ENCODE assay signal across 8 mouse cellular contexts in the genomic region with DNA sequence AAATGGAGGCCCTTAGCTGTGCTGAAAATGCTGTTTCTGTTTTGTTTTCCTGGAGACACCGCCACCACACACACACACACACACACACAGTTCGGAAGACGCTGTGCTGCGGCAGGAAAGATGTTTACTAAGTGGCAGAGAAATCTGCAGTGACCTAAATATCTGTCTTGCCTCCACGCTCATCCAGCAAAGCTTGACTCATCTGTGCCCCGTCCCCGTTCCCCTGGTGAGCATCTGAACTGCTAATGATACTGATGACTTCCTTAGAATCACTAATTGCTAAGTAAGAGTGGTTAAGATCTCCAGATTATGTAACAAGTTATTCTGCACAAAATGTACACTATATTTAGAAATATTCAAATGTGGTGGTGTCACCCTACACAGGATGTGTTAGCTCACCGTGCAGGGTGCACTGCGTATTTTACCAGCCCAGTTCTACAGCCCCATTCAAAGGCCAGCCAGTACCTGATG. TPM values are rescaled to one million over a fixed set of nuclear protein-coding genes. Genes with fewer than 3 reads are reported as not detected.
DNase-seq lines count a peak whose midpoint lies in the region; ATAC-seq and TF ChIP-seq lines count a peak whose summit lies in the region.

No protein-coding gene starts in this region.

- H3K4me1 ChIP-seq in embryonic fibroblast, embryonic 13.5 days (ENCODE audit: control insufficient read depth, insufficient read depth, low read length) = peaks cover 16% of the 10 kb centered on the region
- peaks cover 32% of the 10 kb centered on the region for H3K4me1 ChIP-seq in intestine, embryonic 15.5 days (replicated peaks)

- H3K9ac ChIP-seq in intestine, embryonic 15.5 days = no peak overlapping the region

- 35% methylated on average over 9 of the region's 9 CpGs for WGBS in intestine, embryonic 15.5 days

- TF ChIP-seq CTCF in embryonic fibroblast, embryonic 13.5 days (IDR thresholded peaks at IDR 0.05; ENCODE audit: borderline replicate concordance, insufficient read depth, low read length) = no peak

- peak overlapping the region; percentile 88 for H3K4me2 ChIP-seq in intestine, embryonic 15.5 days (replicated peaks)

- peak; percentile 14; the same call in 1 of the 2 replicates for TF ChIP-seq POLR2A in embryonic fibroblast, embryonic 13.5 days (IDR thresholded peaks at IDR 0.05; ENCODE audit: low read depth, low read length)

- H3K36me3 ChIP-seq in intestine, embryonic 15.5 days = no peaks in the 10 kb centered on the region

- peak overlapping the region; percentile 92 for H3K27ac ChIP-seq in embryonic fibroblast, embryonic 13.5 days (ENCODE audit: insufficient read depth, low read length)
- H3K27ac ChIP-seq in intestine, embryonic 15.5 days = peak overlapping the region; percentile 96

- ATAC-seq in intestine, embryonic 15.5 days = no peak
- ATAC-seq in monocyte, adult 5-6 weeks (replicated peaks; ENCODE audit: insufficient number of reproducible peaks, low FRiP score, low TSS enrichment, poor library complexity, severe bottlenecking) = peak; percentile 38

- peak; percentile 20 to 34 for DNase-seq in cerebellum, postnatal 36 days
- no peak for DNase-seq in cerebellum, adult 11-12 months
- DNase-seq in CD4-positive, CD25-positive, alpha-beta regulatory T cell, adult 2 months (ENCODE audit: low read depth, low spot score) = peak; percentile 83
- no peak for DNase-seq in layer of hippocampus, adult 9-11 months
- DNase-seq in frontal cortex, postnatal 10 days (ENCODE audit: low spot score in 2 of 2) = no peak

- no peaks in the 10 kb centered on the region for H3K9me3 ChIP-seq in intestine, embryonic 15.5 days

- H3K27me3 ChIP-seq in intestine, embryonic 15.5 days (replicated peaks) = no peaks in the 10 kb centered on the region

- H3K4me3 ChIP-seq in embryonic fibroblast, embryonic 13.5 days (ENCODE audit: insufficient read depth, low read length) = no peak overlapping the region
- H3K4me3 ChIP-seq in intestine, embryonic 15.5 days (replicated peaks) = no peak overlapping the region

RNA-seq across cellular contexts. Expression of a gene that starts 8.2 kb away (rescaled TPM):
- 58.6 and 74.8 TPM in 2 replicates for polyA plus RNA-seq in embryonic fibroblast, embryonic 13.5 days (2011; ENCODE audit: insufficient read length, low read depth, missing spikeins)
- polyA plus RNA-seq in intestine, embryonic 15.5 days (2015; fragmentation: Nextera tagmentation; extraction: Ambion mirVana) = 14.1 and 16.1 TPM in 2 replicates
- 41.2 to 53.3 TPM (median 48.5 TPM) in 3 replicates for total RNA-seq in monocyte, adult 5-6 weeks (2017)

Comparison
In these comparisons a context has a peak if more than half of its experiments do, and no peak if none do; other contexts are left out.
1. DNase-seq: peak in cerebellum, postnatal 36 days (2 of 2) and CD4-positive, CD25-positive, alpha-beta regulatory T cell, adult 2 months (single experiment); none in cerebellum, adult 11-12 months (single experiment), layer of hippocampus, adult 9-11 months (single experiment) and frontal cortex, postnatal 10 days (0 of 2).